Mouse (Mus musculus) erythroblast, adult 5-6 weeks (primary cell): ENCODE data around the gene 4933425L06Rik. TPM values are rescaled to one million over a fixed set of nuclear protein-coding genes. Genes with fewer than 3 reads are reported as not detected.

Source experiments
- ATAC-seq: replicated peaks from 2 replicates; pipeline ENCODE4 v1.8.0; 2016; ENCODE audit warnings: moderate number of reproducible peaks, mild to moderate bottlenecking, moderate TSS enrichment, inconsistent platforms; ENCODE audit not compliant: poor library complexity, low FRiP score, severe bottlenecking
- total RNA-seq, 2 experiments: library from RNA; stranded (forward) in 1 of 2; stranded (reverse) in 1 of 2; fragments of 150-400 nt in 1 of 2; fragments of 200-764, 138-1000 nt in 1 of 2; gene quantifications; 2 replicates each; pipeline versions ENCODE4 v1.2.3 to v1.2.4; 2015 to 2017; ENCODE audit warnings: low replicate concordance in 2 of 2

Gene 4933425L06Rik
- total RNA-seq (2015; ENCODE audit: low replicate concordance), result not detected in 2 replicates
- total RNA-seq (2017; ENCODE audit: low replicate concordance), result not detected in 2 replicates

- no peak for ATAC-seq
Observed at GRCm38 (mm10) chr13:105081862-105082261, at the start of gene 4933425L06Rik. Gene 4933425L06Rik (plus strand): TSS chr13:105082122.

DNA sequence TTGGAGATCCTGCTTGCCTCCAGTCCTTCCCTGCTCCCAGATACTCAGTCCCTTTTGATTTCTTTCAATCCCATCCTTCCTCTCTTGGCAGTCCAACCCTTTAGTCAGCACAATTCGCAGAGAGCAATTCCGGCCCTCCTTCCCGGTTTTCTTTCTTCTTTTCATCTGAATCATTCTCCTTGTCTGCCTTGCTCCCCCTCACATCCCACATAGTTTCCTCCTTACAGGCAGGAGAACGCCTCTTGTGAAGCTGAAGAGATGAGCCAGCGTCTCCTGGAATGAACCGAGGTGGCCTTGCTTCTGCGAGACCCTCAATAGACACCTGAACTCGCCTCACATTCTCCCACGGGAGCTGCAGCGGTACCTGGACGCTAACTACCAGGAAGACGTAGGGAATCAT is 44.1 kb upstream of the 4933425L06Rik start:
- no peak for ATAC-seq

DNA sequence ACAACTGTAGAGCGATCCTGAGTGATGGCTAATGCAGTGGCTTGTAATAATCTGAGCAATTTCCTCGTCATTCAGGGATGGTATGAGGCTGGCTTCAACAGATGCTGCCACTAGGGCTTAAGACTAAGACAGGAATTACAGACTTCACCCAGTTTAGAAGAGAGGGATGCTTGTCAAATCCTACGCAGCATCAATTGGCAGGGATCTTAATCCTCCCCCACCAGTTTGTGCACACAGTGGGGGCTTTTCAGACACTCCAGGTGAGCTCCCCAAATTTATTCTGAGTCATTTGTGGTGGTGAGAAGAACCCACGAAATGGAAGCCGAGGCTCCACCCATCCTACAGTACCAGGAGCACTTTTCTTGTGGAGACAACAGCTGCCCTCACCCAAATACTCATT is 43.6 kb upstream of the 4933425L06Rik start:
- ATAC-seq, result no peak

DNA sequence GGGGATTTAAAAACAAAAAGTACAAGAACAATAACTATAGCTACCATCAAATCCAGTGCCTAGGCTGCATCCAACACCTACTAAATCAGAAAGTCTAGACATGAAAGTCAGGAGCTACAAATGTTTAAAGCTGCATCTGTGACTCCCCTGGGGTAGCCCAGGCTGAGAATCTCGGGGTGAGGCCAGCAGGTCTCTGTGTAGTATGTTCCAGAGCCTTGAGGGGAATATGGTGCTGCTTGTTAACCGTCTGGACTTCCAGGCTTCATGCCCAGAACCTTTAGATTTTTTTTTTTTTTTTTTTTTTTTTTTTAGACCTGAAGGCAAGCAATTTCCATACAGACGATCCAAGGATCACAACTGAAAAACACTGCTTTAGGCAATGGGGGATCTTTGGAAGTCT is 38.0 kb upstream of the 4933425L06Rik start:
- ATAC-seq, result no peak

GRCm38 (mm10) chr13:105047377-105047776 is 34.5 kb upstream of the 4933425L06Rik start:
- ATAC-seq, result no peak

GRCm38 (mm10) chr13:105048662-105049061 is 33.3 kb upstream of the 4933425L06Rik start:
- no peak for ATAC-seq

DNA sequence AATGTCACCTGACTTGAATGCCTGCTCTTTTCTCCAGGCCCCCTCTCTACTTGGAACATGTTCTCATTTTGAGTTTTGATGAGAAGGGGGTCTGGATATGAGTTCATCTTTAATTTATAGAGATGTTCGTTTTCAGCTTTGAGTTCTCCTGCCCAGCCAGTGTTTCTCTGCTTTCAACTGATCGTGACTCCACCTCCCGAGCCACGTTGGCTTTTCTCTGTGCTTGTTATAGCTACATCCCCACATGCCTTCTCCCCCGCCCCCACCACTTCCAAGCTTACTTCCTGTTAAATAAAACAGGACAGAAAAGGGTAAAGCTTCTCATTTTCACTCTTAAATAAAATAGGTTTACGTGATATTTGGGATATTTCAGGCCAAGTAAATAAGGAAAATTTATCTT is 30.5 kb upstream of the 4933425L06Rik start:
- no peak for ATAC-seq

DNA sequence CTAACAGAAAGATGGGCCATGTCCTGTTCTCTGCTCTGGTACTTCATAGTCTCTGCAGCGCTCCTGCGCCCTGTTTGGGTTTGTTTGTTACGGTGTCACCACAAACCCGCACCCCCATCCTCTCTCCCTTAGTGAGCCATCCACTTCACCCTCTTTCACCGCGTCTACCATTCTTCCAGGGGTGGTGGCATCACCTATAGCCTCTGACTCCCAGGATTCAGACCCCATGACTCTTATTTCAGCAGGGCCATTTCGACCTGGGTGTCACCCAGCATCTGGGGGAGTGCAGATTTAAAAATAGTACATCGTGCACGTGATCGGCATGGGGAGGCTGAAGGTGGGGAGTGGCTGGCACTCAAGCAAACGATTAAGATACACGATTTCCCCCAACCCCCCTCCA is 28.3 kb upstream of the 4933425L06Rik start:
- ATAC-seq, result no peak

DNA sequence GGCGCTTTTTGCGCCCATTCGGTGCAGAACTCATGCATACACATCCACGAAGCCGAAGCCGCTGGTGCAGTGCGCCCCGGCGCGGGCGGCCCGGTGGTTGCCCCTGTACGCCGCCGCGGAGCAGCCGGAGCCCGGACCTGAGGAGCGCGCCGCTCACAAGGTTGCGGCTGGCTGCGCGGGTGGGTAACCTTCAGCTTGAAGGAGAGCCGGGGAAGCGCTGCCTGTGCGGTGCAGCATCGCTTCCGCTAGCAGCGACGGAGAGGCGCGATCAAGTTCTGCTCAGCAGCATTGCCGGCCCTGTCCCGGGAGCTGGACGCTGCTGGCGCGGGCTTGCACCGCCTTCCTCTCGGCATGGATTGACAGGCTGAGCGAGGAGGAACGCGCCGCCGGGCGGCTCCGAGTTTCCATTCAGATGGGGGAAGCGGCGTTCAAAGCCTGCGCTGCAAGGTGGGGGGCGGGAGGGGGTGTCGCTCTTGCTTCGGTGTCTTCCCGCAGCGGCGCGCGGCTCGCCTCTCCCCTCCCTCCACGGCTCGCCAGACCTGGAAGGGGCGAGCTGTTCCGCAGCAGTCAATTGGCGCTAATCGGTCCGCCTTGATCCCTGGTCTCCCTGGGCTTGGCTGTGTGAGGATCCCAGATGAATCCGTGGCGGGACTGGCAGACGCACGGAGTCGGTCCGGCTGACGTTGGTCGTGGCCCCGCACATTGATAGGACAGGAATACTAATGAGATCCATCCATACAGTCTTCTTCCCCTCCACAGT is 27.6 kb upstream of the 4933425L06Rik start, which contains the start of gene Rgs7bp:
TSS of gene Rgs7bp (minus strand) at position 750 of the 760 bp plus-strand sequence.
- no peak for ATAC-seq

- no peak for ATAC-seq
Observed at GRCm38 (mm10) chr13:105054941-105055309, 27.0 kb upstream of the 4933425L06Rik start.

GRCm38 (mm10) chr13:105055374-105055773 is 26.5 kb upstream of the 4933425L06Rik start:
- ATAC-seq, result no peak

DNA sequence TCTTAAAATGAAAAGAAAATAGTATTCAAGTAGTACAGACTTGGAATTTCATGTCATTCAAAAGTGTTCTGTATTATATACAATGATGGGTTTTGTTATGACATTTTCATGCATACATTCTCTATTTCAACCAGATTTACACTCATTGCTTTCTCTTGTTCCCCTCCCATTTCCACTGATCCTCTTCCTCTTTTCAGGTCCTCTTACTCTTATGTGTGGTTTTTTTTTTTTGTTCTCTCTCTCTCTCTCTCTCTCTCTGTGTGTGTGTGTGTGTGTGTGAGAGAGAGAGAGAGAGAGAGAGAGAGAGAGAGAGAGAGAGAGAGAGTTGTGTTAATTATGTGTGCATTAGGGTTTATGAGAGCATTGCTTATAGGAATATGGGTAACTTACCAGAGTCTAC is 15.8 kb upstream of the 4933425L06Rik start:
- no peak for ATAC-seq

DNA sequence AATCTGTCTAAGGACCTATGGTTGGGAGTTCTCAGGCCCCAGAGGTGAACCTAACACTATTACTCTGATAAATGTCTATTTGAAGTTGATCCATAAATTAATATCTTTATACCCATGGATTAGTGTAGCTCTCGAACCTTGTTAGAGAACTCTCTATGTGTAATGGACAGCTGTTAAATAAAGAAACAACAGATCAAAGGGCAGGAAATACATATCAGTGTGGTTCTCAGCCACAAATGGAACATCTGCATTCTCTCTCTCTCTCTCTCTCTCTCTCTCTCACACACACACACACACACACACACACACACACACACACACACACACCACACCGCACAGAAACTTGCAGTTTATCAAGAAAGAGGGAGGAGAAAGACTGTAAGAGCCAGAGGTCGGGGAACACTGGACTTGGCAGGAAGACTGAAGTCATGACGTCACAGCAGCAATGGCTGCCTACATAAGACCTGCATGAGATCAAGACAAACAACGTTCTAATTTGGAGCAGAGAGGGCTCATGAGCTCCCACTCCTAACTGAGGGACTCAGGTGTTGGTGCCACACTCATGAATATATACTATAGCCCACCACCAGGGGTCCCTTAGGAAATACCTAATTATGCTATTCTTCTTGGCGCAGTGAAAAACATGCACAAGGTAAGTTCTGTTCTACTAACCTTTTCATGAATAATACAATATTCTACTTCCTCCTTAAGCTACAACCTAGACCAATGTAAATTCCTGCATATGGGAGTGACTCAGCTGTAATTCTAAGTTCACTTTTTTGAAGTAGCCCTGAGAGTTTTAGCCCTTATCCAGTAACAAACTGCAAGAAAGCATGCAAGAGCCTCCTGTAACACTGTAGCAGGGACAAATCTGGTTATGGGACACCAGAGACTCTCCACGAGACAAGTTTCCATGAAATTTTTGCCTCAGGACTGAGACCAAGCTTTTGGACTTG is 14.8 kb upstream of the 4933425L06Rik start:
- ATAC-seq, result no peak

- ATAC-seq, result no peak
Observed at GRCm38 (mm10) chr13:105089276-105089675, 7.4 kb downstream of the 4933425L06Rik start.

DNA sequence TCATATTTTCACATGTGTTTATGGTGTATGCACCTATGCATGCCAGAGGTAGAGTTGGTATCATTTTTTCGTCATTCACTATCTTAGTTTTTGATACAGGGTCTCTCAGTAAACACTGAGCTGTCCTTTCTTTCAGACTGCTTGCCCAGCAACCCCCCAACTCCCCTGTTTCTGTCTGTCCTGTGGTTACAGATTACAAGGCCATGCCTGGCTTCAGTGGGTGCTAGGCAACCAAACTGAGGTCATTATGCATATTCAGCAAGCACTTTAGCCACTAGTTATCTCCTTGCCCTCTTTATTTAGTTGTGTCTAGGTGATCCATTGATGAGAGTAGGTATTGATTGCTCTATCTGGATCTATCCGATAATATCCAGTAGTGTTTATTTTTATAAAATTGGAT is 14.4 kb downstream of the 4933425L06Rik start:
- no peak for ATAC-seq

GRCm38 (mm10) chr13:105100705-105101104 is 18.8 kb downstream of the 4933425L06Rik start:
- no peak for ATAC-seq

- no peak for ATAC-seq
Observed at GRCm38 (mm10) chr13:105104385-105104784, 22.5 kb downstream of the 4933425L06Rik start.

DNA sequence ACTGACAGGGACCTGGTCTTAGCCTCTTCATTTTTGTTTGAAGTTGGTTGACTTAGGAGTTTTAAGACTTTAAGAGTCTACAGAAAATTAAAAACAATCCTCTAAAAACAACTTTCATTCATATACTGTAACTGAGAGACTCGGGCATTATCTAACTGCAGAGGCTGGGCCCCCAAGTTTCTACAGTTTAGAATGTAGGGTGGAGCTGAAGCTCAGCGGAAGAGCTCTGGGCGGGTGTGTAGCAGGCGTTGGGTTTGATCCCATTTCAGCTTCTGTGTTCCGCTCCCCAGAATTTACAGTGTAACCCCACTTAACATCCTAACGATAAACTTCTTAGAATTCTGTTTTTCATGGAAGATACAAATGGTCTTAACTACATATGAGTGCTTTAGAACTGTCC is 29.7 kb downstream of the 4933425L06Rik start:
- 0 out of 2 replicates have a peak, but pooled peaks have one; percentile 30 for ATAC-seq

- no peak for ATAC-seq
Observed at GRCm38 (mm10) chr13:105121617-105122016, 39.7 kb downstream of the 4933425L06Rik start.

DNA sequence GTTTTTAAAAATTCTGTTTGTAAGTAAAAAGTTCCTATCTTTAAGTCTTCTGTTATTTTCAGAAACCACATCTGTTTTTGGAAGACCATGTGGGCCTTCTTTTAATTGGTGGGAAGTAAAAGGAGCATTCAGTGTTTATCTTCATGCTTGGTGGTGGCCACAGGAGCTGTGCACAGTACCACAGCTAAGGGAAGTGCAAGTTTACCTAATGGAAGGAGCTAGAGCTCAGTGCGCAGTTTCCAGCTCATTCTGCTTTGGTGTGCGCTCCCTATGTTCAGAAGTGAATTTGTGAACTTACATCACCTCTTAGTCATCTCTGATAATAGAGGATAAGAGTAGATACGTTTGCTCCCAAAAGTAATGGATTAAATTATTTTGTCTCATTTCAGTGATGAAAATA is 40.2 kb downstream of the 4933425L06Rik start:
- no peak for ATAC-seq

- ATAC-seq, result peak; percentile 64; the same call in 1 of the 2 replicates
Observed at GRCm38 (mm10) chr13:105130080-105130479, 48.2 kb downstream of the 4933425L06Rik start.
